Mouse (Mus musculus): ENCODE results near the gene Clip2.
A peak's percentile ranks its signal among the peaks of the same experiment; 100 is the strongest.
"Not testable (repeated sequence)": the region's sequence is repeated elsewhere in the genome, so short reads cannot be mapped to it uniquely, and the experiment has no call there.

The Clip2 gene

GRCm38 (mm10) chr5:134455914-134456423 is 96.3 kb downstream of the Clip2 start:
- peak; percentile 48 for DNase-seq

GRCm38 (mm10) chr5:134455186-134455895 is 96.9 kb downstream of the Clip2 start:
- no peak for DNase-seq

- DNase-seq = no peak
Observed at GRCm38 (mm10) chr5:134454421-134454820, 97.8 kb downstream of the Clip2 start.

GRCm38 (mm10) chr5:134453577-134453976 is 98.7 kb downstream of the Clip2 start:
- no peak for DNase-seq

- not testable (repeated sequence) for DNase-seq
Observed at GRCm38 (mm10) chr5:134446755-134447154, 105.5 kb downstream of the Clip2 start.

GRCm38 (mm10) chr5:134445895-134446294 is 106.3 kb downstream of the Clip2 start:
- no peak for DNase-seq

- DNase-seq = no peak
Observed at GRCm38 (mm10) chr5:134445208-134445831, 106.9 kb downstream of the Clip2 start.

- no peak for DNase-seq
Observed at GRCm38 (mm10) chr5:134444473-134444872, 107.8 kb downstream of the Clip2 start.

GRCm38 (mm10) chr5:134442066-134442465 is 110.2 kb downstream of the Clip2 start:
- no peak for DNase-seq

GRCm38 (mm10) chr5:134441105-134441504 is 111.1 kb downstream of the Clip2 start:
- DNase-seq = no peak

- no peak for DNase-seq
Observed at GRCm38 (mm10) chr5:134440098-134440497, 112.1 kb downstream of the Clip2 start.

- no peak for DNase-seq
Observed at GRCm38 (mm10) chr5:134439481-134439880, 112.8 kb downstream of the Clip2 start.

Measured in cerebellum, adult 11 months (tissue).